Mouse (Mus musculus): ENCODE data around the gene Aldh9a1.

Gene Aldh9a1

DNA sequence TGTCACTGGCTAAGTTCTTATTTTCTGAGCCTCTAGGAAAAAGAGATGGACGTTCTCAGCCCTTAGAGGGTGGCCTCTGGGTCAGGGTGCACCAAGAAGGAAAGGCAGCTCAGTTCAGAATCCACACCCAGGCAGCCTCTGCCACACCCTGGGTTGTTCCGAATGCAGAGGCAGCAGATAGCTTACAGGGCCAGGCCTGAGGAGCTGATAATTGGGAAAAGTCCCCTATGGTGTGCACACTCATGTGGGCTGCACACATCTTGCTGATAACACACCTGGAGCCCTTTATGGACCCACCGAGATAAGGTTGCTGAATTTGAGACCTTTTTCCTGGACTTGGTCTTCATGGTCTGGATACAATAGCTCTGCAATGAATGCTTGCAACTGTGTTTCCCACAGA is 34.4 kb downstream of the Aldh9a1 start:
- no peak for DNase-seq (ENCODE audit: low spot score in 2 of 2)

- no peak for DNase-seq (ENCODE audit: low spot score in 2 of 2)
Measured at GRCm38 (mm10) chr1:167385211-167385610, 35.4 kb downstream of the Aldh9a1 start.

GRCm38 (mm10) chr1:167385636-167386035 is 35.8 kb downstream of the Aldh9a1 start:
- DNase-seq (ENCODE audit: low spot score in 2 of 2) = no peak

DNA sequence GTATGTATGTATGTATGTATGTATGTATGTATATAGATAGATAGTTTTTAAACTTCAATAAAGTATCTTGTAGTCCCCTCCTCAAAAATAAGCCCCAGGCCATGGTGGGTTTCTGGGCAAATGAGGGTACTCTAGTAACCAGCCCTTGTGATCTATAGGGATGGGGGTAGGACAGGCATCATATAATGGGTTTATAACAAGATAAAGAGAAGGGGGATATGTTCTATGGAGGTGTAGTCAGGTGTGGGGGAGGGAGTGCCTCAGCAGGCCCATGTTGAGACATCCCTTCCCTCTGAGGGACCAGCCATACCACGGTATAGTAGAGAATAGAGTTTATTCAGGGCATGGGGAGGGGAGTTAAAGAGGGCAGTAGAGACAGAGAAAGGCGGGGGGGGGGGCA is 36.7 kb downstream of the Aldh9a1 start:
- DNase-seq (ENCODE audit: low spot score in 2 of 2) = no peak

DNA sequence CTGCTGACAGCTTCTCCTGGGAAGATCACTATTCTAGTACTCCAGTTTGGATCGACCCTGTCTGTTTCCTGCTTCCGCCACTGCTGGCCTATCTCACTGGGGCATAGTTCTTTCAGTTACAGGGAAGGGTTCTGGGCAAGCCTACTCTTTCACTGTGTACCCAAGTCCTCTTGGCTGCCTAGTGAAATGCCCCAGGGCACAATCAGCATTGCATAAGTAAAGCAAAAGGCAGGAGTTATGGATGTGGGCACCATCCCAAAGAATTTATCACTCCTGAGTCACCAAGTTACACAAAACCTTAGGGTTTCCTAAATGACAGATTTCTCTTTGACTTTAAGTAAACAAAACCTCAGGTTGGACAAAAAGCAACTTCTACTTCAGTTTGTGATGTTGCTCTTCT is 37.5 kb downstream of the Aldh9a1 start:
- peak; percentile 47 to 65 for DNase-seq (ENCODE audit: low spot score in 2 of 2)

DNA sequence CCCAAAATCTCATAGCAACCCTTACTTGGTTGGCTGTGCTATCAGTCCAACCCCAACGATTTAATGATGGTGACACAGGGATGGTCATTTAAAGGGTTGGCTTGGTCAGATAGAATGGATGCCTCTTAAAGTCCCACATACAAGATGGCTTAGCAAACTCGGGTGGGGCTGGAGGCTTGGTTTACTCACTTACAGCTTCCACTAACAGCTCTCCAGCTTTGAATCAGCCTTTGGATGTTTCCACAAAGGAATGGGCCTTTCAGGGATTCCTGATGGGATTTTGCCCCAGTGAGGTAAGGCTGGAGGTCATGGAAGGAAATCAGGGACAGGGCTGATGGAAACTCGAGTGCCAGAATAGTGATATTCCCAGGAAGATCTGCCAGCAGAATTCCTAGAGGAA is 38.0 kb downstream of the Aldh9a1 start:
- no peak for DNase-seq (ENCODE audit: low spot score in 2 of 2)

- no peak for DNase-seq (ENCODE audit: low spot score in 2 of 2)
Measured at GRCm38 (mm10) chr1:167388571-167388970, 38.8 kb downstream of the Aldh9a1 start.

DNA sequence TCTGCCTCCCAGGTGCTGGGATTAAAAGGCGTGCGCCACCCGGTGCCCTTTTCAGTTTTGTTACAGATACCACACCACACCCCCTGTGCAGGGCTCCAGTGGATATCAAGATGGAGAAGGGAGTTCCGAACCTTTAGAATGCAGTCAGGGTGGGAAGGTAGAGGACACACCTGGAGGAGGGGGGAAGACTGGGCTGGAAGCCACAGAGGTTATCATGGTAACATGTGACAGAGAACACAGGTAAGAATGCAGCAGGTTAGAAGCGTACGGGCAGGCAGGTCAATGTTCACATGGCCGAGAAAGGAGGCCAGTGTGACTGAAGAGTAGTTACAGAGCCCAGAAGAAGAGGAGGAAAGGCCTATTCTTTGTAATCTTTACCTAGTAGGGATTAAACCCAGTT is 39.8 kb downstream of the Aldh9a1 start:
- no peak for DNase-seq (ENCODE audit: low spot score in 2 of 2)

GRCm38 (mm10) chr1:167390381-167390780 is 40.6 kb downstream of the Aldh9a1 start:
- DNase-seq (ENCODE audit: low spot score in 2 of 2) = no peak

DNA sequence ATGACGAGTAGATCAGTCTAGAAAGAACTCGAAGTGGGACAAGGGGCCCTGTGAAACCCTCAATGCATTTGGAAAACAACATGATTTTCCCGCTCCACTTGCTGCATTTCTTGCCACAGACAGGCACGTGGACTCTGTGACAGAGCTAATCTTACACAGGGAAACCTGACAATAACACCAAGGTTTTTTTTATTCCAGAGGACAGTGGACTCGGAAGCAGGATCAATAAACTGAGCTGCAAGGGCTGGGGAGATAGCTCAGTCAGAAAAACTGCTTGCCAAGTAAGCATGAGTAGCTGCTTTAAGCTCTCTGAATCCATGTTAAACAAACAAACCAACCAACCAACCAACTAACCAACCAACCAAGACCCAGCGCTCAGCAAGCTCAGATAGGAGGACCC is 41.5 kb downstream of the Aldh9a1 start:
- DNase-seq (ENCODE audit: low spot score in 2 of 2) = no peak

DNA sequence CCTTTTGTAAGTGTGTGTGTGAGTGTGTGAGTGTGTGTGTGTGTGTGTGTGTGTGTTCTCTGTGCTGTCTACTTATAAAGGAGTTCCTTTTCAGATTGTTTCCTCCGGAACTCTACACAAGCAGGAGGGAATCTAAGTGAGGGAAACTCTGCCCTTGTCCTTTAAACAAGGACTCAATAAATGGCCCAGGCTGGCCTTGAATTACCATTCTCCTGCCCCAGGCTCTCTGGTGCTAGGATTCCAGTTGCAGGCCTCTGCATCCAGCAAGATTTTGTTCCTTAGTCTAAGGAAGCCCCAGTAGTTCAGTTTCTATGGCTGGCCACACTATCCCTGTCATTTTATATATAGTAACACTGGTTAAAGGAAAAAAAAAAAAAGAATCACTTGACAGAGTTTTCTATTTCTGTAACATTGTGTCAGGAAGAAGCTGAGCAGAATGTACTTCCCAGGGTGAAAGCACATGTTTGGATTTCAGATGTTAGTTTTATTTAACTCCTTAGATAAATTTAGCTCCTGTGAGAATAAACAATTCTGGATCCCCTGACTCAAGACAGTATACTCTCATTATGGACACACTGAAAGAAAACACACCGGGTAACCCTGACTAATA is 42.3 kb downstream of the Aldh9a1 start:
- no peak for DNase-seq (ENCODE audit: low spot score in 2 of 2)

- DNase-seq (ENCODE audit: low spot score in 2 of 2) = peak in 1 of 2 experiments; percentile 33
Measured at GRCm38 (mm10) chr1:167392687-167393086, 42.9 kb downstream of the Aldh9a1 start.

- DNase-seq (ENCODE audit: low spot score in 2 of 2) = no peak
Measured at GRCm38 (mm10) chr1:167393281-167393680, 43.5 kb downstream of the Aldh9a1 start.

- peak; percentile 97 to 98 for DNase-seq (ENCODE audit: low spot score in 2 of 2)
Measured at GRCm38 (mm10) chr1:167393683-167394492, 44.1 kb downstream of the Aldh9a1 start, which contains the start of gene Mgst3. TSS of gene Mgst3 (minus strand) at chr1:167393841.

- DNase-seq (ENCODE audit: low spot score in 2 of 2) = no peak
Measured at GRCm38 (mm10) chr1:167405237-167405636, 55.4 kb downstream of the Aldh9a1 start.

GRCm38 (mm10) chr1:167409601-167410000 is 59.8 kb downstream of the Aldh9a1 start:
- DNase-seq (ENCODE audit: low spot score in 2 of 2) = no peak

DNA sequence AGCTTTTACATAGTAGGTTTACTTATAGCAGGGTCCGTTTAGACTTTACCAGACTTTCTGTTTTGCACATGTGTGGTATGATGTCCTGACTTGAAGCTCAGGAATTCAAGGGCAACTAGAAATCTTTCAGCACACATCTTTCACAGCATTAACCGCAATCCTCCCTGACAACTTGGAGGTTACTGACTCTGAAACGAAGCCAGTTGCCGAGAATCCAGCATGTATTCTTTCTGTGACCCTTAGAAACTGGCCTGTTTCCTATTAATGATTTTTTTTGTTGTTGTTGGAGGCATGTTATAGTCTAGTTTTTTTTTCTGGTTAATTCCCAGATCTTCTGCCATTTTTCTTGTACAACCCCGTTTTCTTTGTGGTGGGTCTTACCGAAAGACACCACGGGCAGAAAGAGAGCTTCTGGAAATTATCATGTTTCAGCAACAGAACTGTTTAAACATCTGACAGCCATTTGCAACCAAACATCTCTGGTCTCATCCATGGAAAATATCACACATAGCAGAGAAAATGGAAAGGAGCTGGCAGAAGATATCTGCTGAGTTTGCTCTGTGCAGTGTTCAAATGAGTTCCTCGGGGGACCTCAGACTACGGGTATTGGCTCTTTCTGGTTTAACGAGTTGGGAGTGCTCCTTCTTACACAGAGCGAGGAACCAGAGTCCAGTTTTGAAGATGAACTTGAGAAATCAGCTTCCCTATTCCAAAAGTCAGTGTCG is 62.4 kb downstream of the Aldh9a1 start:
- DNase-seq (ENCODE audit: low spot score in 2 of 2) = no peak

- peak; percentile 33 to 63 for DNase-seq (ENCODE audit: low spot score in 2 of 2)
Measured at GRCm38 (mm10) chr1:167414846-167415245, 65.1 kb downstream of the Aldh9a1 start.
